Mouse (Mus musculus): ENCODE measurements at regions not wholly inside any gene's neighbourhood (a gene's known extent, or its start where the extent isn't known, plus 50 kb on each side); places are given as distances from the start of the nearest gene placed in this dataset.
A peak's percentile ranks its signal among the peaks of the same experiment; 100 is the strongest.

DNA sequence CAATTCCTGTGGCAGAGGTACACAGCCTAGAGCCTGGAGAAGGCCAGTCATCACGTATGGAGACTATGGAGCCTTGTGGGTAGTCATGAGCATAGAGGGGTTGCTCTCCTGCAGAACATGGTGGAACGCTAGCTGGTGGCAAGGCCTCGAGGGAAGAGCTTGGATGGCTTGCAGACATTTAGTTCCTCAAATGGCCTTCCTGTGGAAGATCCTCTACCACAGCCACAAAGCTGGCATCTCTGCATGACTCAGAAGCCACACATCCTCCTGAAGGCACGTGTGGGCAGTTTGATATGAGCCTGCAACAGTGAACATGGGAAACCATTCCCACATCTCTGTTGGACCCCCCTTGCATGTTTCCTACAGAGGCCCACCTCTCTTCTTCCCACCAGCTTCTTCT lies 547.9 kb upstream of the Lrrc6 start:
- TF ChIP-seq POLR2A (IDR thresholded peaks at IDR 0.05; ENCODE audit: low read depth, low read length) (no peak), CTCF (IDR thresholded peaks at IDR 0.05; ENCODE audit: borderline replicate concordance, insufficient read depth, low read length) (no peak)
- Histone ChIP-seq H3K4me3 (ENCODE audit: insufficient read depth, low read length) (no peak overlapping the region), H3K27ac (ENCODE audit: insufficient read depth, low read length) (no peak overlapping the region), H3K4me1 (ENCODE audit: control insufficient read depth, insufficient read depth, low read length) (no peaks in the 10 kb centered on the region)

DNA sequence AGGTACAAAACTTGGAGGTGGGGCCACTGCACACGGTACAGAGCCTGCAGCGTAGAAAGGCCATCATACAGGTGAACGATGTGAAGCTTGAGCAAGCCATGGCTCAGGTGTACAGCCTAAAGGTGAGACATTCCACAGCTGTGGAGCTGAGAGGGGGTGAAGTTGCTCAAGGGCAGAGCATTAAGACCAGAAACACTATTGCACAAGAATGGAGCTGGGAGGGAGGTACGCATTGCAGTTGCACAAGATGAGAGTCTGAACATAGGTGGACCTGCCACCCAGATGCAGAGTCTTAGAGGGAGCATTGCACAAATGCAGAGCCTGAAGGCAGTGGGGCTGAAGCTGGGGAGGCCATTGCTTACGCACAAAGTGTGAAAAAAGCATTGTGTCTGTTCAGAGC lies 547.4 kb upstream of the Lrrc6 start:
- Histone ChIP-seq H3K4me1 (ENCODE audit: control insufficient read depth, insufficient read depth, low read length) (no peaks in the 10 kb centered on the region), H3K27ac (ENCODE audit: insufficient read depth, low read length) (no peak overlapping the region), H3K4me3 (ENCODE audit: insufficient read depth, low read length) (no peak overlapping the region)
- TF ChIP-seq POLR2A (IDR thresholded peaks at IDR 0.05; ENCODE audit: low read depth, low read length) = no peak
- no peak for TF ChIP-seq CTCF (IDR thresholded peaks at IDR 0.05; ENCODE audit: borderline replicate concordance, insufficient read depth, low read length)

DNA sequence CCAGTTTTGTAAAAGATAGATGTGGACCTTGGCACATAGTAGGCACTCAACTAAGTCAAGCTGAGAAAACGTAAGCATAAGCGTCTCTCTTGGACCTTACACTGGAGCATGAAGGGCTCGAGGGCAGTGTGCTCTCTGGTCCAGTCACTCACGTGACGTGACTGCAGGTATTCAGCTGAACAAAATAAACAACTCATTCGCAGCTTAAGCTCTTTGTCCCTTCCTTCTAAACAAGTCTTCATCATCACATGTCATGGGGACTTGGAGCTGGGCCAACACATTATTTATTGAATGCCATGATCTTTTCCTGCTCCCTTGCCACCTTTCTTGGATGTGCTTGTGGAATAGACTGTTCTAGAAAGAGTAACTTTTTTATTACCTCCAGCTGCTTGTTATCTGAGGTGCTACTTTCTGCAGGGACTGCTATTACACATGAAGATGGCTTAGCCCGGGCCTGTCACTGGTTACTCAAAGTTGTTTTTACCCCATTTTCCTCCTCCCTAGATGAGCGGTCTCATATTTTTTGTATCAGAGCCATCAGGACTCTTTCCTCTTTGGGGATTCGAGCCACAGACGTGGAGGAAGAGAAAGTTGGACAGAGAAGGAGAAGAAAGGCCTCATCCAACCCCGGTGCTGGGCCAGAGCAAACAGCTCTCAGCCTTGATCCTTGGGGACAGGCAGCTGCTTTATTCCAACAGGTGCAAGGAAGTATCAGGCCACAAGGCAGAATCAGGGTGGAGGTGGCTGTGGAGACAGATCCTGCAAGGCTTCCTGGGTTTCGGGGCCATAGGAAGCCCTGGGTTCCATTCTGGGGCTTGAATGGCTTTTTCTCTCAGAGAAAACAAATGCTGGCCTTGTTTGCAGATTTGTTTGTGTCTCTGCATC lies 545.5 kb upstream of the Lrrc6 start:
- no peaks in the 10 kb centered on the region for H3K4me1 ChIP-seq (ENCODE audit: control insufficient read depth, insufficient read depth, low read length)
- H3K27ac ChIP-seq (ENCODE audit: insufficient read depth, low read length) = no peak overlapping the region
- TF ChIP-seq POLR2A (IDR thresholded peaks at IDR 0.05; ENCODE audit: low read depth, low read length) (no peak), CTCF (IDR thresholded peaks at IDR 0.05; ENCODE audit: borderline replicate concordance, insufficient read depth, low read length) (no peak)
- no peak overlapping the region for H3K4me3 ChIP-seq (ENCODE audit: insufficient read depth, low read length)

DNA sequence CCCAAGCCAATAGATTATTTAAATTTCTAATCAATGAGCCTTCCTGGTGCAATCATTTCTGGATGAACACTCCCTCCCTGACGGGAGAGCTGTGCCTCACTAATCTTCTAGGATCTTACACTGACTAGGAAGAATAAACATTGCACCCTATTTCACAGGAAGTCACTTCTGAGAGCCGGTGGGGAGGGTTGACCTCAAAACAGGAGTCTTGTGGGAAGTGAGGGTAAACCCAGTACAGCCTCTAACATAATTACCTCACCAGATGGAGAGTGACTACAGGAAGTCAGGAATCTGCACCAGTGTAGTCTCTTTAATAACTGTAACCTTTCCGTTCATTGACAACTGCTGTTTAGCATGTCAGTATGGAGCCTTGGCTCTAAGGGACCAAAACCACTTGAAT lies 544.6 kb upstream of the Lrrc6 start:
- TF ChIP-seq CTCF (IDR thresholded peaks at IDR 0.05; ENCODE audit: borderline replicate concordance, insufficient read depth, low read length) (no peak), POLR2A (IDR thresholded peaks at IDR 0.05; ENCODE audit: low read depth, low read length) (no peak)
- H3K4me1 ChIP-seq (ENCODE audit: control insufficient read depth, insufficient read depth, low read length) = no peaks in the 10 kb centered on the region
- no peak overlapping the region for H3K27ac ChIP-seq (ENCODE audit: insufficient read depth, low read length)
- no peak overlapping the region for H3K4me3 ChIP-seq (ENCODE audit: insufficient read depth, low read length)

DNA sequence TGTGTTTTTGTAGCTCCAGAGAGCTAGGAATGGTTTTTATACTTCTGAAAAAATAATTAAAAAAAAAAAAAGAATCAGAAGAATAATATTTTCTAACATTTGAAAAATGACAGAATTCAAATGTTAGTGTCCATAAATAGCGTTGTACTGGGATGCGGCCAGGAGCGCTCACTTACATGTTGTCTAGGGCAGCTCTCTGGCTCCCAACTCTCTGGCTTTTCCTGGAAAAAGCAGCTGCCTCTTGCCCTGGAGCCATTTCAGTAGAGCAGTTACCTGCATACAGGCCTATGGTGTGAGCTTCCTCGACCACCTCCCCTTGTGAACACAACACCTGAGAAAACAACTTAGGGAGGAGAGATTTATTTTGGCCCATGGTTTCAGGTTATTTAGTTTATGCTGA lies 544.1 kb upstream of the Lrrc6 start:
- no peak overlapping the region for H3K27ac ChIP-seq (ENCODE audit: insufficient read depth, low read length)
- no peaks in the 10 kb centered on the region for H3K4me1 ChIP-seq (ENCODE audit: control insufficient read depth, insufficient read depth, low read length)
- no peak overlapping the region for H3K4me3 ChIP-seq (ENCODE audit: insufficient read depth, low read length)
- no peak for TF ChIP-seq CTCF (IDR thresholded peaks at IDR 0.05; ENCODE audit: borderline replicate concordance, insufficient read depth, low read length)
- no peak for TF ChIP-seq POLR2A (IDR thresholded peaks at IDR 0.05; ENCODE audit: low read depth, low read length)

DNA sequence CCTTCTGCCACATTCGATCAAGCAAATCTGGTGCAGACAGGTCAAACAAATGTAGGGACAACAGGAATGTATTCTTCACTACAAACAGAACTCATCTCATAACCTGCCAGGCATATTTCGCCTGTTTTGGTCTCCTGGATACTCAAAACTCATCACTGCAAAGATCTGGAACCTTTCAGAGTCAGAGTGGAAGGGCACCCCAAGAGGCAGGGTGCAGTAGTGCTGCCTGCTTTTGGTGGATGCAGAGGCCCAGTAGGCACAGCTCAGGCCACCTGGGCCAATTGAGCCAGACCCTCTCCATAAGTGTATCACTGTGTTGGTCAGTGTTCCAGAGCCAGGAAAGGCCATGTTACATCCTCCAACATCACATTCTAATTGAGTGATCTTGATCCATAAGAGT lies 541.4 kb upstream of the Lrrc6 start:
- no peak overlapping the region for H3K27ac ChIP-seq (ENCODE audit: insufficient read depth, low read length)
- H3K4me3 ChIP-seq (ENCODE audit: insufficient read depth, low read length) = no peak overlapping the region
- no peaks in the 10 kb centered on the region for H3K4me1 ChIP-seq (ENCODE audit: control insufficient read depth, insufficient read depth, low read length)
- TF ChIP-seq POLR2A (IDR thresholded peaks at IDR 0.05; ENCODE audit: low read depth, low read length) (no peak), CTCF (IDR thresholded peaks at IDR 0.05; ENCODE audit: borderline replicate concordance, insufficient read depth, low read length) (peak; percentile 25; the same call in 1 of the 2 replicates)

DNA sequence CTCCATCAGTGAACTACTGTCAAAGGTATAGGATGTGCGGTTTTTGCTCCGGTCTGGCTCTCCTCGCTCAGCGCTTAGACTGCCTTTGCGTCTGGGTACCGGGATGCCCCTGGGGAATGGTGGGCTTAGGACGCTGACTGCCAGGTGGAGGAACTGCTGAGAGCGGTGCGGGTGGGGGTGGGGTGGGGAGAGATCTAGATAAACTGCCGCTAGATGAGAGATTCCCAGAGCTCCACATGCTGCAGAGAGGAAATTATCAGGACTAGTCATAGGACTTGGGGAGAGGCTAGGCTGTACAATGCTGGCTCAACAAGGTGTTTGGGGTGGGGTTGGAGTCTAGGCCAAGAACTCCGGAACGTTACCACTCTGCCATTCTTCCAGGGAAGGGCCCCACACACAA lies 539.5 kb upstream of the Lrrc6 start:
- peak overlapping the region; percentile 13; the same call in 1 of the 2 replicates for H3K4me3 ChIP-seq (ENCODE audit: insufficient read depth, low read length)
- TF ChIP-seq CTCF (IDR thresholded peaks at IDR 0.05; ENCODE audit: borderline replicate concordance, insufficient read depth, low read length) (no peak), POLR2A (IDR thresholded peaks at IDR 0.05; ENCODE audit: low read depth, low read length) (no peak)
- no peak overlapping the region for H3K27ac ChIP-seq (ENCODE audit: insufficient read depth, low read length)
- H3K4me1 ChIP-seq (ENCODE audit: control insufficient read depth, insufficient read depth, low read length) = no peaks in the 10 kb centered on the region

DNA sequence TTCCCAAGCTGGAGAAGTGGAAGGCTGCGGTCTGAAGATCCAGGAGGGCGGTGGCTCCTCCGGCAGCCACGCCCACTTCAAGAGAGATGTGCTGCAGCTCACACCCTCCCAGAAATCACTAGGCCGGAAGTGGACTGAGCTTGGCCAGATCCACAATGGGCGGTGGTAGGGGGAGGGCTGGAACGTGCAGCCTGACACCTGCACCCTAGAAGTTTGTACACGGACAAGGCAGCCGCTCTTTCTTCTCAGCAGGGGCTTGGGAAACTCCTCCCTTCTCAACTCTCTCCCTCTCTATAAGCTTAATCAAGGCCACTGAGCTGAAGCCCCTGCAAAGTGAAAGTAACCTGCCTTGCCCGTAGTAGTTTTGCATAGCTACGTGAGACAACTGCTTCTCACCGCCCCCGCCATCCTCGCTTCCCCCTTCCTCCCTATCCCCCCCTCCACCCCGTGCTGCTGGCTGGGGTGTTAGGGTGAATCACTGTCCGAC lies 538.8 kb upstream of the Lrrc6 start:
- TF ChIP-seq CTCF (IDR thresholded peaks at IDR 0.05; ENCODE audit: borderline replicate concordance, insufficient read depth, low read length) = no peak
- peak; percentile 53; the same call in 1 of the 2 replicates for TF ChIP-seq POLR2A (IDR thresholded peaks at IDR 0.05; ENCODE audit: low read depth, low read length)
- H3K4me1 ChIP-seq (ENCODE audit: control insufficient read depth, insufficient read depth, low read length) = peaks cover under 1% of the 10 kb centered on the region; the same call in 1 of the 2 replicates
- peak overlapping the region; percentile 35 for H3K4me3 ChIP-seq (ENCODE audit: insufficient read depth, low read length)
- no peak overlapping the region for H3K27ac ChIP-seq (ENCODE audit: insufficient read depth, low read length)

DNA sequence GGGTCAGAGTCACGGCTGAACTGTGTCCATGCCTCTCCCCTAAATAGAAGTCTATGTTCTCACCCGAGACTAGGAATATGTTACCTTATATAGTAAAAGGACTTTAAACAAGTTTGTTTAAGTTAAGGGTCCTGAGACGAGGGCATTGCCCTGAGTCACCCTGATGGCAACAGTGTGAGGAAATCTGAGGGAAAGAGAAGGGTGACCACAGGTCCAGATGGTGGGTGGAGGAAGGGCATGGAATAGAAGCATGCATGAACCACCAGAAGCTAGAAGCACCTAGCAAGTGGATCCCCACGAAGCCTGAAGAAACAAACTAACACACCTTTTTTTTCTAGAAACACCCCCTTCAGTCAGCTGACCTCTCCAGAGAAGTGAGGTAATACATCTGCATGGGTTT lies 536.9 kb upstream of the Lrrc6 start:
- TF ChIP-seq POLR2A (IDR thresholded peaks at IDR 0.05; ENCODE audit: low read depth, low read length) (no peak), CTCF (IDR thresholded peaks at IDR 0.05; ENCODE audit: borderline replicate concordance, insufficient read depth, low read length) (no peak)
- Histone ChIP-seq H3K27ac (ENCODE audit: insufficient read depth, low read length) (no peak overlapping the region), H3K4me1 (ENCODE audit: control insufficient read depth, insufficient read depth, low read length) (peaks cover 4% of the 10 kb centered on the region; the same call in 1 of the 2 replicates), H3K4me3 (ENCODE audit: insufficient read depth, low read length) (no peak overlapping the region)

DNA sequence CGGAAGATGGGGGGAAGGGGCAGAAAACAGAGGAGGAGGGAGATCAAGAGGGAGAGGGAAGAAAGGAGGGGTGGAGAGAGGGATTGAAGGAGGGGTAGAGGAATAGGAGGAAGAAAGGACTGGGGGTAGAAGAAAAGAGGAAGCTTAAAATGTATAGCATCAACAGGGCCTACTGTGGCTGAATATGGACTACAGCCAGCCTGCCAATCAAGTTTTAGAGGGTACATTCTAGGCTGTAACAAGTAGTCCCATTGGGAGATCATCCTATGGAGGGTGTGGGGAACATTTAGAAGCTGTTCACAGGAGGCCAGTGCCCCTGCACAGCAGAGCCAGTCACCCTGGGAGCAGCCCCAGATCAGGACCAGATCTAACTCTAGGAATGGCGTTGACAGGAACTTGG lies 535.6 kb upstream of the Lrrc6 start:
- no peak overlapping the region for H3K27ac ChIP-seq (ENCODE audit: insufficient read depth, low read length)
- TF ChIP-seq POLR2A (IDR thresholded peaks at IDR 0.05; ENCODE audit: low read depth, low read length) = no peak
- TF ChIP-seq CTCF (IDR thresholded peaks at IDR 0.05; ENCODE audit: borderline replicate concordance, insufficient read depth, low read length) = no peak
- H3K4me3 ChIP-seq (ENCODE audit: insufficient read depth, low read length) = no peak overlapping the region
- peaks cover 4% of the 10 kb centered on the region; the same call in 1 of the 2 replicates for H3K4me1 ChIP-seq (ENCODE audit: control insufficient read depth, insufficient read depth, low read length)

All from embryonic fibroblast, embryonic 13.5 days (primary cell).